Mouse (Mus musculus) midbrain, embryonic 10.5 days (tissue): ENCODE results near the gene Ap1ar. TPM values are rescaled to one million over a fixed set of nuclear protein-coding genes. Genes with fewer than 3 reads are reported as not detected.
"Not testable (repeated sequence)": the region's sequence is repeated elsewhere in the genome, so short reads cannot be mapped to it uniquely, and the experiment has no call there.

Experiments used
- DNase-seq: peaks from one replicate; pipeline ENCODE4 v3.0.0-alpha.2; 2017; ENCODE audit warnings: low spot score
- H3K27ac ChIP-seq: fragments of 300-500 bp; sonication (generic); replicated peaks from 2 replicates; pipeline ENCODE4 v1.5.1; 2016; ENCODE audit warnings: mild to moderate bottlenecking
- H3K27me3 ChIP-seq: fragments of 300-500 bp; sonication (generic); 2 replicates; pipeline ENCODE4 v1.6.1; 2016; ENCODE audit warnings: low read depth, mild to moderate bottlenecking; ENCODE audit not compliant: poor library complexity, severe bottlenecking
- H3K36me3 ChIP-seq: fragments of 300-500 bp; sonication (generic); 2 replicates; pipeline ENCODE4 v1.6.1; 2016; ENCODE audit warnings: mild to moderate bottlenecking, moderate library complexity
- H3K4me1 ChIP-seq: fragments of 300-500 bp; sonication (generic); 2 replicates; pipeline ENCODE4 v1.6.1; 2016
- H3K4me3 ChIP-seq: fragments of 300-500 bp; sonication (generic); 2 replicates; pipeline ENCODE4 v1.5.1; 2016; ENCODE audit warnings: mild to moderate bottlenecking, moderate library complexity
- H3K9me3 ChIP-seq: fragments of 300-500 bp; sonication (generic); replicated peaks from 2 replicates; pipeline ENCODE4 v1.6.1; 2016; ENCODE audit warnings: mild to moderate bottlenecking
- WGBS: fragments of 180-500 bp; shearing (Covaris S2); methylation state at CpG from one replicate; pipeline ENCODE4 v1.1.7; 2016; 5-methylcytosine and 5-hydroxymethylcytosine counted together
- polyA plus RNA-seq: library from polyadenylated mRNA; unstranded; fragments of >200 nt; fragmentation: Nextera tagmentation; extraction: Ambion mirVana; gene quantifications from 2 replicates; pipeline ENCODE4 v1.2.1, GENCODE M21; 2016

Gene Ap1ar
- polyA plus RNA-seq, 1 experiment from 2014 or later, result 54.6 TPM

DNA sequence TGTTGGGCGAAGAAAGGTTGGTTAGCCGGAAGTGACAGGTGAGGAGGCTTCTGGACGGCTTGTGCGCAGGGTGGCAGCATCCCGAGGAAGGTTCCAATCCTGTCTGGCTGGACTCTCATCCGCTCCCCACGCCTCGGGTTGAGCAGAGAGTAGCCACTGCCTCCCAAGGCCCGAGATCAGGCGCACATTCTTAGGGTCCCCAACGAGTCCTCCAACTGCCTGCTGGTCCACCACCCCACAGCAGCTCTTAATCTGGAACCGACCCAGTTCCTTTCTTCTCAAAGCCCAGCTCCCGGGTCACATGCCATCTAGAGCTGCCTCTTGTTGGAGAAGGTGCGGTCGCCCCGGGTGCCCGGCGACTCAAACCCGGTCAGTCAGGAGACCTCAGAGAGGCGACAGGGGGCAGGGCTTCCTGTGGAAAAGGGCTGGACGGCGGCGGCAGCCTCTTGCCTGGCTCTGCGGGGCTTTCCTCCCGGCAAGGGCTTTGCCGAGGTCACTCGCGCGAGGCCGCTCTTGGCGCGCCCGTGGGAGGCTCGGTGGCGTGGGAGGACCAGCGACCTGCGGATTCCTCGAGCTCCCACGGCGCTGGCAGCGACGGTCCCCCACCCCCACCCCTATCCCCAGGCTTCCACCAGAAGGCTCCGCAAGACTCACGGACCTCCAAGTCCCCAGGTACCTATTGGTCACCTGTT, 47.7 kb downstream of the Ap1ar start, which contains the start of gene Tifa:
Tifa (plus strand) TSS at position 306 of the 692 bp plus-strand sequence.
- Histone ChIP-seq H3K9me3 (no peaks in the 10 kb centered on the region), H3K27me3 (peaks cover 84% of the 10 kb centered on the region), H3K36me3 (no peaks in the 10 kb centered on the region), H3K27ac (peak within 1 kb of the TSS; percentile 77), H3K4me1 (peaks cover 26% of the 10 kb centered on the region), H3K4me3 (peak within 1 kb of the TSS; percentile 70)
- DNase-seq, result peak; percentile 72
- under 1% methylated on average over 44 of the region's 44 CpGs for WGBS

DNA sequence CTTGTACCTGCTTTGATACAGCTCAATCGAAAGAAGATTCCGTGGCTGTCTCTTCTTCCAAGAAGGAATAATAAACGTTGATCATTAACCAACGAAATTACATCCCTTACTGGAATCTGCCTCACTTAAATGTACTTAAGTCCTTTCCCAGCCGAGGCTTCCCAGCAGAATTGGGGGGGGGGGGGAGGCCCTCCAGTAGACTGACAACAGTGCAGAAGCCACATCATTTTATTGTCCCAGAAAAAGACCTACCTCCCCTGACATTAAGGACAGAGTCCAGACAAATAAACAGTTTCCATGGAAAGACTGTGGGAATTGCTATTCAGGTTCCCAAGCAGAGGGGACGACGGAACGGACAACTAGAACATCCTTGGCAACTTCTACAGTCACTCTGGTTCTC, 48.4 kb downstream of the Ap1ar start:
- Histone ChIP-seq H3K27me3 (peaks cover 88% of the 10 kb centered on the region), H3K27ac (no peak overlapping the region), H3K9me3 (no peaks in the 10 kb centered on the region), H3K4me3 (peak overlapping the region; percentile 70), H3K36me3 (no peaks in the 10 kb centered on the region), H3K4me1 (peaks cover 26% of the 10 kb centered on the region)
- no peak for DNase-seq
- WGBS, result 13% methylated on average over 8 of the region's 8 CpGs

DNA sequence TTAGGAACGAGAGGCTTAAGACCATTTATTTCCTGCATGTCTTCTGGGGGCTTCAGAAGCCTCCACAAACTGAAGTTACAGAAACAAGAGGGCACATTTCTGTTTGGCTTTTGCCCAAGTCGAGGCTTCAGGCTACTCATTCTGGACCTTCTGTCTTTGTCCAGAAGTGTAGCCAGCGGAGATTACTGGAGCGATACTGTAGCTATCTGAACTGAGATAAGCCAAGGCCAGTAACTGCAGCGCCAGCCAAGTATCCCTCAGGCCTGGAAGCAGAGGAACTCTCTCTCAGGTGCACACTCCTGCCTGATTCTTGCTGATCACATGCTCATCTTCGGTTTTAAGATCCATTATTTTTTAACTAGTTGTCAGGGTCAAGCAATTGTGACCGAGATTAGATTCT, 49.3 kb downstream of the Ap1ar start:
- Histone ChIP-seq H3K4me1 (peaks cover 26% of the 10 kb centered on the region), H3K27me3 (peaks cover 88% of the 10 kb centered on the region), H3K27ac (no peak overlapping the region), H3K36me3 (no peaks in the 10 kb centered on the region), H3K9me3 (no peaks in the 10 kb centered on the region; the same call in 1 of the 2 replicates), H3K4me3 (no peak overlapping the region)
- 38% methylated on average over 7 of the region's 7 CpGs for WGBS
- DNase-seq, result no peak

DNA sequence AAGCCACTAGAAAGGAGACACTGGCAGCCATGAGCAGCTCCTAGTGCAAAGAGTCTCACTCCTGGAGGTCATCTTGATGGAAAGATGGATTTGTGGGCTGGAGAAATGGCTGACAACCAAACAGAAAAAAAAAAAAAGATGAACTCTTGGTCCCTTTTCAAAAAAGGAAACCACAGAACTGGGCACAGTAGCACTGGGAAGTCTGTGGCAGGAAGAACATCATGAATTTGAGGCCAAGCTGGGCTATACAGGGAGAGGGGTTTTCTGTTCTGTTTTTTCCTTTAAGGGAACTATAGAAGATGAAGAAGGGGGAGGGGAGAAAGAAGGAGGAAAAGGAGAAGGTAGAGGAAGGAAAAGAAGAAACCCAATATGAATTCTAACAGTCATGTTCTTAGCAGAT, 50.3 kb downstream of the Ap1ar start:
- no peak for DNase-seq
- Histone ChIP-seq H3K36me3 (no peaks in the 10 kb centered on the region), H3K27me3 (peaks cover 78% of the 10 kb centered on the region), H3K4me3 (no peak overlapping the region), H3K9me3 (no peaks in the 10 kb centered on the region; the same call in 1 of the 2 replicates), H3K4me1 (peaks cover 26% of the 10 kb centered on the region), H3K27ac (no peak overlapping the region)

DNA sequence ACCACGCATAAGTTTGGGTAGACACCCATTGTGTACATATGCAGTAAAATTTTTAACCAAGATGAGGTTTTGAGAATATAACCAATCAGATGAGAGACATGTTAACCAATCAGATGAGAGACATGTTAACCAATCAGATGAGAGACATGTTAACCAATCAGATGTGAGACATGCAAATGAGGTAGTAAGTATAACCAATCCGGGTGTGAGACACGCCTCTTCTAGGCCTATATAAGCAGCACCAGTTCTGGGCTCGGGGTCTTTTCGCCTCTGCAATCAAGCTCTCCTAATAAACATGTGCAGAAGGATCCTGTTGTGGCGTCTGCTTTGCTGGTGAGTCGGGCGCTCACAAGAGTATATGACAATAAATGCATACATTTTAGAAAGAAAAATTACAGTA, 53.6 kb downstream of the Ap1ar start:
- peaks cover 67% of the 10 kb centered on the region for H3K27me3 ChIP-seq
- not testable (repeated sequence) for H3K4me1 ChIP-seq, H3K36me3 ChIP-seq, DNase-seq, H3K4me3 ChIP-seq, H3K9me3 ChIP-seq, H3K27ac ChIP-seq
- WGBS, result 93% methylated on average over 8 of the region's 8 CpGs

DNA sequence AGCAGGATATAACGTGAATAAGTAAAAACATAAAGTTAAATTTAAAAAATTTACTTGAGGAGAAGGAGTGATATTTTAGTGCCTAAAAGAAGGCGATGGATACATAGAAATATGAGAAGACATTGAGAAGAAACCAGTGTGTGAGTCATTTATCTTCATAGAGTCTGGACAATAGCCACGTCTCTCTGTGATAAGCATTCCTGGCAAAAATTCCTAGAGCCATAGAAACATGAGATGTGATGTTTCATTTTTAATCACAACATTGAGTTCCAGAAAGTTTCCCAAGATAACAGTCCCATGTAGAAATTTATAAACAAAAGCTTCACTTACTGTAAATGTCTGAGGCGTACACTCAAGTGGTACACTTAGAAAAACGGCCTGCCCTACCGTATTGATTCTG, 54.4 kb downstream of the Ap1ar start:
- H3K9me3 ChIP-seq, result no peaks in the 10 kb centered on the region; the same call in 1 of the 2 replicates
- no peak overlapping the region for H3K4me3 ChIP-seq
- no peak for DNase-seq
- H3K36me3 ChIP-seq, result no peaks in the 10 kb centered on the region
- peaks cover 7% of the 10 kb centered on the region for H3K4me1 ChIP-seq
- peaks cover 59% of the 10 kb centered on the region for H3K27me3 ChIP-seq
- no peak overlapping the region for H3K27ac ChIP-seq
- 91% methylated on average over 6 of the region's 6 CpGs for WGBS

DNA sequence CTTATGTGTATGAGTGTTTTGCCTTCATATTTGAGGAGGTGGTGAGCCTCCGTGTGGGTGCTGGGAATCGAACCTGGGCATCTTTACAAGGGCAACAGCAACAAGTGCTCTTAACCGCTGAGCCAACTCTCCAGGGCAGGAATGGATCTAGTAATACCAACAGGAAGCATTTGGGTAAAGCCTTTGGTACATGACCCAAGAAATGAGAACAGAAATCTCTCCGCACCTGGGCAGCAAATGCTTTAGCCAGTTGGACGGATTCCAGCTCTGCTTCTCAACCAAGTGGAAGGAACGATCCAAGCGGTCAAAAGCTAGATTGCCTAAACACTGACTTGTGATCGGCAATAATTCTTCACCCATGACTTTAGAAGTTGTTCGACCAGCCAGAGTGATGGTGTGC, 56.4 kb downstream of the Ap1ar start:
- Histone ChIP-seq H3K27ac (no peak overlapping the region), H3K36me3 (no peaks in the 10 kb centered on the region), H3K4me3 (no peak overlapping the region), H3K9me3 (no peaks in the 10 kb centered on the region; the same call in 1 of the 2 replicates), H3K27me3 (peaks cover 39% of the 10 kb centered on the region), H3K4me1 (peaks cover 7% of the 10 kb centered on the region)
- no peak for DNase-seq
- WGBS, result 95% methylated on average over 9 of the region's 9 CpGs

DNA sequence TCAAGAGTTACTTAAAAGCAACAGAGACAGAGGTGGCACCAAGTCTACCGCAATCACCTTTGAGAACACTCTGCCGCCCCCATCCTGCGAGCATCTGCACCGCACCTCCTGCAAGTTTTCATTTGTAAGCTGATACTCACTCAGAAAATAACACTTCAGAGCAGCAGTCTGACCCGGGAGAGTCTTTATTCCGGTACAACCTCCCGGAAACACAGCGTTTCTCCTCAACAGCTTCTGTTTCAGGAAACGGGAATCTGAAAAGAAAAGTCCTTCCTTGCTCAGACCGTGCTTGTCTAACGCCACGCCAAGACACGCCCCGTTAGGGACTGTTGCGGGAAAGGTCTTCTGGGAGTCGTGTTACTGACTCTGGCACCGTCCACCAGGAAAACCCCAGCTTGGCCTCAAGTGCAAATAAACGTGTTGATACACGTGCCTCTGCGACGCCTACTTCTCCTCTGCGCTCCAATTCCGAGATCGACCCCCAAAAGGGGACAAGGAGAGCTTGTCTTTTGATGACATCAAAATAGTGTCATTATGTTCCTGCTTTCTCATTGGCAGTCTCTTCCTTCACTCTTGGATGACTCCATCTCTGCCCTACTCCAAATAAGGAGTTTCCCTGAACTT, 57.2 kb downstream of the Ap1ar start, which contains the start of gene Alpk1:
Alpk1 (minus strand) TSS at position 507 of the 624 bp plus-strand sequence.
- no peak within 1 kb of the TSS for H3K27ac ChIP-seq
- H3K4me1 ChIP-seq, result peaks cover 7% of the 10 kb centered on the region
- 4% methylated on average over 24 of the region's 24 CpGs for WGBS
- DNase-seq, result peak; percentile 55
- H3K4me3 ChIP-seq, result peak within 1 kb of the TSS; percentile 54
- H3K27me3 ChIP-seq, result peaks cover 31% of the 10 kb centered on the region
- no peaks in the 10 kb centered on the region for H3K36me3 ChIP-seq
- H3K9me3 ChIP-seq, result no peaks in the 10 kb centered on the region; the same call in 1 of the 2 replicates

DNA sequence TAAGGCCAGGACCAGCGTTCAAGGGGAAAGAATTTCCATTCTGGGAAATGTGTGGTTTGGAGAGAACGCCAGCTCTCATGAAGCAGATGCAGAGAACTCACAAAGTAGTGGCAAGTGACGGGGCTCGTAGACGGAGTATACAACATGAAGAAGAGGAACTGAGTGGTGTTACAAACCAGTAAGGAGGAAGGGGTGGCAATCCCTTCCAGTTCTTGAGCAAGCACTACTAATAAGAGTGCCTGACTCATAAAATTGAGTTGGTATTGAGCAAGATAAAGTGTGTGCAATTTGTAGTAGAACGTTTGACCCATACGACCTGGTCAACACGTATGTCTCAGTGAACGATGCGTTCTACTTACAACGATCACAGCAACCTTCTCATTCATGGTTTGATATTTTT, 68.2 kb downstream of the Ap1ar start:
- DNase-seq, result no peak
- H3K4me1 ChIP-seq, result no peaks in the 10 kb centered on the region
- H3K27ac ChIP-seq, result no peak overlapping the region
- no peaks in the 10 kb centered on the region for H3K36me3 ChIP-seq
- no peaks in the 10 kb centered on the region for H3K9me3 ChIP-seq
- H3K27me3 ChIP-seq, result peaks cover 11% of the 10 kb centered on the region
- H3K4me3 ChIP-seq, result no peak overlapping the region
- 89% methylated on average over 11 of the region's 11 CpGs for WGBS

DNA sequence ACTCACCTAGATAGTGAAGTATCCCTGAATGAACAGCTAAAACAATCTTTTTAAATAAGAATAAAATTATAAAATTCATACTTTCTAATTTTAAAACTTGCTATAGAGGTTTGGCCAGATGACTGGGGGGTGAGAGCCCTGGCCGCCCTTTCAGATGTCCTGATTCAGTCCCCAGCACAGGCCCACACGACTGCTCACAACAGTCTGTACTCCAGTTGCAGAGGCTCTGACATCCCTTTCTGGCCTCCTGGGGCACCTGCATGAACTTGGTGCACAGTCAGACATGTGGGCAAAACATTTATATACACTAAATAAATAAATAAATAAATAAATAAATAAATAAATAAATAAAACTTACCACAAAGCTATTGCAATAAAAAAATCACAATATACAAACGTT, 71.4 kb downstream of the Ap1ar start:
- 74% methylated on average over 3 of the region's 3 CpGs for WGBS
- DNase-seq, result no peak
- H3K36me3 ChIP-seq, result no peaks in the 10 kb centered on the region

DNA sequence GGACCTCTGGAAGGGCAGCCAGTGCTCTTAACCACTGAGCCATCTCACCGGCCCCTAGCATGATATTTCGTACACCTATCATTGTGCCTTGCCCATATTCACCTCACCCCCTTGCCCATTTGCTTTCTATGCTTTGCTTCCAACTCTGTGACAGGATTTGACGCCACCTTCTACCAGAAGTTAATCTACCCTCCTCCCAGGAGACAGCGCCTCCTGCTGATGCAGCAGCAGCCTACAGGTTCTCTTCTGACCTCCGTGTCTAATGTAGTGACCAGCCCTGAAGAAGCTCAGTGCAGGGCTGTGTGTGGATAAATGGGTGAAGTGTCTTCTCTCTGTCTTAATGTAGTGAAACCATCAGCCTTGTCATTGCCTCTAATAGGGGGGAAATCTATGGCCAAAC, 72.8 kb downstream of the Ap1ar start:
- DNase-seq, result no peak
- H3K27ac ChIP-seq, result no peak overlapping the region
- H3K36me3 ChIP-seq, result no peaks in the 10 kb centered on the region
- peaks cover 53% of the 10 kb centered on the region for H3K27me3 ChIP-seq
- H3K4me3 ChIP-seq, result no peak overlapping the region
- H3K9me3 ChIP-seq, result no peaks in the 10 kb centered on the region
- no peaks in the 10 kb centered on the region for H3K4me1 ChIP-seq
- 58% methylated on average over 5 of the region's 5 CpGs for WGBS

More for the DNA sequence above, 71.4 kb downstream of the Ap1ar start:
- H3K27me3 ChIP-seq, result peaks cover 39% of the 10 kb centered on the region
- no peaks in the 10 kb centered on the region for H3K4me1 ChIP-seq
- no peaks in the 10 kb centered on the region for H3K9me3 ChIP-seq
- H3K4me3 ChIP-seq, result no peak overlapping the region
- no peak overlapping the region for H3K27ac ChIP-seq

DNA sequence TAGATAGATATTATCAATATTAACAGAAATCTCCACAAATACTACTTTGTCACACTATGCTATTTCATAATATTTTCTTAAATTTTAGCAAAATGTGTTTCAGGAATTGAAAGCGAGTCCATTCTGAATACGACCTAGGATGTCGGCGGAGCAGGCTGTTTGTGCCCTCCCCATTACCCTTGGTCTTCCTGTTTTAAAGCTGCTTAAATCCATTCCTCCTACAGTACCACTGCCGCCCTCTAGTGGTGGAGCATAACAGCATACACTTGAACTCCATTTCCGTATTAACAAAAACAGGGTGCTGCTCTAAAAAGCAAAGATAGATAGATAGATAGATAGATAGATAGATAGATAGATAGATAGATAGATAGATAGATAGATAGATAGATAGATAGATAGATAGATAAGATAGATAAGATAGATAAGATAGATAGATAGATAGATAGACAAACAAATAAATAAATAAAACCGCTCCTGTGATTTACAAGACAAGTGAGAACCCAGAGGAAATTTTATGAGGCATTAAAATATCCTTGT, 74.2 kb downstream of the Ap1ar start:
- peaks cover 10% of the 10 kb centered on the region for H3K4me1 ChIP-seq
- no peaks in the 10 kb centered on the region for H3K36me3 ChIP-seq
- H3K27me3 ChIP-seq, result peaks cover 67% of the 10 kb centered on the region
- no peaks in the 10 kb centered on the region for H3K9me3 ChIP-seq
- H3K27ac ChIP-seq, result no peak overlapping the region
- peak; percentile 73 for DNase-seq
- H3K4me3 ChIP-seq, result no peak overlapping the region
- 28% methylated on average over 7 of the region's 7 CpGs for WGBS

DNA sequence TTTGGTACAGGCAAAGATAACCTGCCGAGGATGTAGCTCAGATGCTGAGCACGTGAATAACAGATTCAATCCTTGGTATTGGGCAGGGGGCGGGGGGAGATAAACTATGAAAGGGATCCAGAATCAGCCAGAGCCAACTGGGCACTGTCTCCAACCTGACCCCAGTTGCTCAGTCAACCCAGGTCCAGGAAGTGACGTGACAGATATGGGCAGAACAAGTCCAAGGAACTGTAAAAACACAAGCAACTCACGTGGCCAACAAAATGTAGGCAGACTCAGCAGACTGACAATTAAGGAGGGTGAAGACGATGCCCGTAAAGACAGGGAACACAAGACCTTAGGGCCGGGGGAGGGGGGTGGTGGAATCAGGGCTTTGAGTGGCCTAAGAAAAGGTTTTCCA, 74.9 kb downstream of the Ap1ar start:
- Histone ChIP-seq H3K9me3 (no peaks in the 10 kb centered on the region), H3K4me3 (no peak overlapping the region), H3K27me3 (peaks cover 74% of the 10 kb centered on the region), H3K36me3 (no peaks in the 10 kb centered on the region), H3K4me1 (peaks cover 12% of the 10 kb centered on the region), H3K27ac (no peak overlapping the region)
- no peak for DNase-seq
- 66% methylated on average over 8 of the region's 8 CpGs for WGBS
